Mouse (Mus musculus) stomach, postnatal 0 days (tissue): ENCODE measurements around the gene Baz1b. TPM values are rescaled to one million over a fixed set of nuclear protein-coding genes. Genes with fewer than 3 reads are reported as not detected.

Experiments used
- ATAC-seq: fragments of 200-750 bp; cut with Nextera tagmentation; 2 replicates; pipeline ENCODE4 v1.8.0; 2017; ENCODE audit not compliant: low FRiP score, low TSS enrichment
- DNase-seq: peaks from one replicate; pipeline ENCODE4 v3.0.0-alpha.2; 2016; ENCODE audit warnings: low spot score
- H3K27ac ChIP-seq: fragments of 300-500 bp; sonication (generic); replicated peaks from 2 replicates; pipeline ENCODE4 v1.5.1; 2014; ENCODE audit warnings: mild to moderate bottlenecking, control low read depth
- H3K27me3 ChIP-seq: fragments of 300-500 bp; sonication (generic); 2 replicates; pipeline ENCODE4 v1.6.1; 2014; ENCODE audit warnings: low read length; ENCODE audit not compliant: control insufficient read depth, insufficient read depth
- H3K36me3 ChIP-seq: fragments of 300-500 bp; sonication (generic); 2 replicates; pipeline ENCODE4 v1.6.1; 2014; ENCODE audit warnings: low read length, mixed read lengths; ENCODE audit not compliant: control insufficient read depth, insufficient read depth
- H3K4me1 ChIP-seq: fragments of 300-500 bp; sonication (generic); replicated peaks from 2 replicates; pipeline ENCODE4 v1.6.1; 2014; ENCODE audit warnings: antibody characterized with exemption; ENCODE audit not compliant: control insufficient read depth, insufficient read depth
- H3K4me2 ChIP-seq: fragments of 300-500 bp; sonication (generic); replicated peaks from 2 replicates; pipeline ENCODE4 v1.6.1; 2014; ENCODE audit warnings: low read depth, mild to moderate bottlenecking, control low read depth, moderate library complexity
- H3K4me3 ChIP-seq: fragments of 300-500 bp; sonication (generic); 2 replicates; pipeline ENCODE4 v1.5.1; 2014; ENCODE audit warnings: low read depth, low read length, control low read depth
- H3K9ac ChIP-seq: fragments of 300-500 bp; sonication (generic); 2 replicates; pipeline ENCODE4 v1.6.1; 2014; ENCODE audit warnings: mild to moderate bottlenecking, low read length, control low read depth, mixed read lengths
- H3K9me3 ChIP-seq: fragments of 300-500 bp; sonication (generic); 2 replicates; pipeline ENCODE4 v1.6.1; 2016; ENCODE audit warnings: low read length; ENCODE audit not compliant: control insufficient read depth
- CTCF ChIP-seq: IDR thresholded peaks from 2 replicates; pipeline ENCODE4 v1.5.1; 2016; ENCODE audit warnings: antibody characterized with exemption, low read depth, mild to moderate bottlenecking, moderate library complexity
- EP300 ChIP-seq: optimal IDR thresholded peaks from 2 replicates; pipeline ENCODE3; 2016; ENCODE audit warnings: antibody characterized with exemption
- WGBS: fragments of 180-500 bp; shearing (Covaris S2); extraction: QIAGEN DNeasy Blood & Tissue Kit; methylation state at CpG from one replicate; pipeline ENCODE4 v1.1.7; 2014; 5-methylcytosine and 5-hydroxymethylcytosine counted together
- polyA plus RNA-seq: library from polyadenylated mRNA; unstranded; fragments of >200 nt; fragmentation: Nextera tagmentation; extraction: Ambion mirVana; gene quantifications from 2 replicates; pipeline ENCODE4 v1.2.1, GENCODE M21; 2015

Baz1b gene
- polyA plus RNA-seq, 1 experiment from 2014 or later, result 10.2 TPM

DNA sequence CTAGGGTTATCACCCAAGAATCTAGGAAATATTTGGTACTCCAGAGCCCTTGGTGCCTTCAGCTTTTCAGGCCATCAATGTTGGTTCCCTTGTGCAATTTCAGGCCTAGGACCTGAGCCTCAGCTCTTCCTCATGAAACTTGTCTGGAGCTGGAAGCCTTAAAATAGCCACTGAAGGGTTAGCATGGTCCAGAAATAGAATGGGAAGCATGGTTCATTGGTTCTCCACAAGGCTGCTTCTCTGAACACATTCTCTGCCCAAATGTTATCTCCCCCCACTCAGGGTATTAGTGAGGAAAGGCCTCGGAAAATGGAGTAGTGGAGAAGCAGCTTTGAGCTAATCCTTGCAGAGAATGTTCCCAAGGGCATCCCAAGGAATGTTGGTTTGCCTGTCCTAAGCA is 54.4 kb downstream of the Baz1b start:
- TF ChIP-seq CTCF (no peak), EP300 (no peak)
- no peaks in the 10 kb centered on the region for H3K9me3 ChIP-seq
- no peaks in the 10 kb centered on the region for H3K27me3 ChIP-seq
- no peak overlapping the region for H3K4me2 ChIP-seq
- WGBS, result 84% methylated on average over 1 of the region's 1 CpGs
- H3K4me1 ChIP-seq, result no peaks in the 10 kb centered on the region
- peaks cover 49% of the 10 kb centered on the region for H3K36me3 ChIP-seq
- H3K27ac ChIP-seq, result no peak overlapping the region
- no peak overlapping the region for H3K9ac ChIP-seq
- ATAC-seq, result no peak
- no peak overlapping the region for H3K4me3 ChIP-seq
- DNase-seq, result no peak

DNA sequence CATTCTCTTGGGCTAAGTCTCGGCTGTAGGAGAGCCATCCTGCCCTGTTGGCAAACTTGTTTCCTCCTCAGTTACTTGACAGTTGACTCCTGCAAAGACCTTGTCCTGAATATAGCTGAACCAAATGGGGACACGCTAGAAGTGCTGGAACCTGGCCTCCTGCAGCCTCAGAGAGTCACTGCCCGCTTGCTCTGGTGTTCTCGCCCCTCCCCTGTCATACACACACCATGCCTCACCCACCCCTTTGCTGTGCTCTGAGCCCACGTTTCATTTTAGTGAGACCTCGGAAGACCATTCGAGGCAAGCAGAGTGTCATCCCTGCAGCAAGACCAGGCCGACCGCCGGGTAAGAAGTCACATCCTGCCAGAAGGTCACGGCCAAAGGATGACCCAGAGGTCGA is 55.1 kb downstream of the Baz1b start:
- H3K27me3 ChIP-seq, result no peaks in the 10 kb centered on the region
- no peak for DNase-seq
- H3K4me1 ChIP-seq, result no peaks in the 10 kb centered on the region
- ATAC-seq, result no peak
- no peaks in the 10 kb centered on the region for H3K9me3 ChIP-seq
- H3K4me3 ChIP-seq, result no peak overlapping the region
- no peak overlapping the region for H3K27ac ChIP-seq
- no peak overlapping the region for H3K9ac ChIP-seq
- TF ChIP-seq EP300, result no peak
- TF ChIP-seq CTCF, result no peak
- no peak overlapping the region for H3K4me2 ChIP-seq
- WGBS, result 80% methylated on average over 12 of the region's 12 CpGs
- peaks cover 48% of the 10 kb centered on the region for H3K36me3 ChIP-seq

DNA sequence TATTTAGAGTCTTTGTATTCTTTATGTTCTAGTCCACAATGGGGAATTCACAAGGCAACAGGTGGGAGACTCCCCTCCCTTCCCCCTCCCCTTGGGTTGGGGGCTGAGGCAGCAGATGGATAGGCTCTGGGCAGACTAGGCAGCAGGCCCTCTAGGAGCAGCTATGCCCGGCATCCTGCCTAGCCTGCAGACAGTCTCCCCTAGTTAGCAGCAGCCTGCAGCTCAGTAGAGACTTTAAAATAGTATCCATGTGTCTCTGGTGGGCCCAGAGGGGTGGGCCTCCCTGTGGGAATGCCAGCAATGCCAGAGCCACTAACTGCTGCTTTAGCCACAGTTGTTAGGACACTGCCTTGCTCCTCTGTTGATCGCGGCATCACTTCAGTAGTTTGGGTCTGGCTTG is 55.5 kb downstream of the Baz1b start:
- no peak for TF ChIP-seq CTCF
- no peak for TF ChIP-seq EP300
- no peaks in the 10 kb centered on the region for H3K27me3 ChIP-seq
- H3K4me3 ChIP-seq, result no peak overlapping the region
- no peak overlapping the region for H3K4me2 ChIP-seq
- no peak overlapping the region for H3K9ac ChIP-seq
- H3K36me3 ChIP-seq, result peaks cover 43% of the 10 kb centered on the region
- no peaks in the 10 kb centered on the region for H3K9me3 ChIP-seq
- no peak overlapping the region for H3K27ac ChIP-seq
- DNase-seq (no peak), ATAC-seq (no peak)
- 91% methylated on average over 3 of the region's 3 CpGs for WGBS
- H3K4me1 ChIP-seq, result no peaks in the 10 kb centered on the region

DNA sequence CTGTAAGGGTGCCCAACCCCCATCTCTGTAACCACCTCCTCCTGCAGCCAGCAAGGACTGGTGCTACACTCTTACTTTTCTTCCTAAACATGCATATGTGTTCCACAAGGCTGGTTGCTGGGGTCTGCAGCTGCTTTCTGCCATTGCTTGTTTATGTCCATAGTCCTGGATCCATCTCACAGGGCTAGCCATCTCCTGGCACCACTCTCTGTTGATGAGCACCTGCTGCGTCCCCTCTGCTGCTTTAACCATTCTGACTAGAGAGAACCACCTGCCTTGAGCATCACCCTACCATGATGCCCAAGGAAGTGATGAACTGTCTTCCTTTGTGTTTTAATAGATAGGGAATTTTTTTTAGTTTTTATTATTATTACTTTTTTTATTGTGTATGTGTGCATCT is 56.1 kb downstream of the Baz1b start:
- H3K9ac ChIP-seq, result no peak overlapping the region
- no peak for ATAC-seq
- no peaks in the 10 kb centered on the region for H3K4me1 ChIP-seq
- no peak for DNase-seq
- H3K36me3 ChIP-seq, result peaks cover 38% of the 10 kb centered on the region
- no peak overlapping the region for H3K27ac ChIP-seq
- H3K27me3 ChIP-seq, result no peaks in the 10 kb centered on the region
- H3K4me3 ChIP-seq, result no peak overlapping the region
- no peak overlapping the region for H3K4me2 ChIP-seq
- H3K9me3 ChIP-seq, result no peaks in the 10 kb centered on the region
- TF ChIP-seq EP300, result no peak
- TF ChIP-seq CTCF, result no peak
- 88% methylated on average over 1 of the region's 1 CpGs for WGBS

DNA sequence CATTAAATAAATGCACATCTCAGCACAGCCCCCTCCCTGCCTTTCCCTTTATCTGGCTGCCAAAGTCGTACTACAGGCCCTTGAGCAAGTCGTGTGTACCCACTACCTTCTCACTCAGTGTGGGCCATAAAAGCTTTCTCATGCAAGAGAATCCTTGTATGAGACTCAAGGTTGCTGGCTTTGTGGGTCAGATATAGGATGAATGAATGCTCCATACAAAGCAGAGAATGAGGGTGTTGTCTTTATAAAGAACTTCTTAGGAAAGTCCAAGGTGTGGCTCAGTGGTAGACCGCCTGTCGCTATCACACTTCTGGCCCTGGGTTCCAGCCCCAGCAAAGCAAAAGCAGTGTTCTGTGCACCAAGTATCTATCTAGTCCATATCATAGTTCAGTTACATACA is 59.5 kb downstream of the Baz1b start:
- no peak for TF ChIP-seq EP300
- no peak for TF ChIP-seq CTCF
- Histone ChIP-seq H3K9me3 (no peaks in the 10 kb centered on the region), H3K36me3 (peaks cover 24% of the 10 kb centered on the region), H3K4me2 (no peak overlapping the region), H3K4me1 (peaks cover 4% of the 10 kb centered on the region; the same call in 1 of the 2 replicates), H3K9ac (no peak overlapping the region), H3K27ac (no peak overlapping the region), H3K4me3 (no peak overlapping the region), H3K27me3 (peaks cover 5% of the 10 kb centered on the region; the same call in 1 of the 2 replicates)
- ATAC-seq (no peak), DNase-seq (no peak)
- WGBS, result 71% methylated on average over 4 of the region's 4 CpGs

DNA sequence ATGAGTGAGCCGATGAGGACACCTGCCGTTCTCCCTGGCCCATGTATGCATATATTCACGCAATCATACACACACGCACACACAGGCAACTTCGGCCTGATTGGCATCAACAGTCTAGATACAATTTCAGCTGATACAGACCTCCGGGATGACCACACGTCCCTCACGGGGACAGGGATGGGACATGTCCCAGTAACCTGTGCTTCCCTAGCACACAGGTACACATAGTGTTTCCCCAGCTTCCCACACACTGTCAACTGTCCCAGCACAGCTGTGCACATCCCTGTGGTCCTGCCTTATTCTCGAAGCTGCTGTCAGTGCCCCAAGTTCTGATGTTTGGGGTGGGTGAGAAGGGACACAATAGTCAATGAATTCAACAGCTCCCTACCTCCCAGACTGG is 60.3 kb downstream of the Baz1b start:
- Histone ChIP-seq H3K4me3 (no peak overlapping the region), H3K36me3 (peaks cover 20% of the 10 kb centered on the region), H3K27ac (no peak overlapping the region), H3K9ac (no peak overlapping the region), H3K4me1 (peaks cover 4% of the 10 kb centered on the region; the same call in 1 of the 2 replicates), H3K27me3 (peaks cover 5% of the 10 kb centered on the region; the same call in 1 of the 2 replicates), H3K9me3 (no peaks in the 10 kb centered on the region), H3K4me2 (no peak overlapping the region)
- WGBS, result 81% methylated on average over 9 of the region's 9 CpGs
- no peak for TF ChIP-seq CTCF
- no peak for TF ChIP-seq EP300
- ATAC-seq (no peak), DNase-seq (no peak)
